ENCODE assay signal across 8 mouse cellular contexts in the genomic region with DNA sequence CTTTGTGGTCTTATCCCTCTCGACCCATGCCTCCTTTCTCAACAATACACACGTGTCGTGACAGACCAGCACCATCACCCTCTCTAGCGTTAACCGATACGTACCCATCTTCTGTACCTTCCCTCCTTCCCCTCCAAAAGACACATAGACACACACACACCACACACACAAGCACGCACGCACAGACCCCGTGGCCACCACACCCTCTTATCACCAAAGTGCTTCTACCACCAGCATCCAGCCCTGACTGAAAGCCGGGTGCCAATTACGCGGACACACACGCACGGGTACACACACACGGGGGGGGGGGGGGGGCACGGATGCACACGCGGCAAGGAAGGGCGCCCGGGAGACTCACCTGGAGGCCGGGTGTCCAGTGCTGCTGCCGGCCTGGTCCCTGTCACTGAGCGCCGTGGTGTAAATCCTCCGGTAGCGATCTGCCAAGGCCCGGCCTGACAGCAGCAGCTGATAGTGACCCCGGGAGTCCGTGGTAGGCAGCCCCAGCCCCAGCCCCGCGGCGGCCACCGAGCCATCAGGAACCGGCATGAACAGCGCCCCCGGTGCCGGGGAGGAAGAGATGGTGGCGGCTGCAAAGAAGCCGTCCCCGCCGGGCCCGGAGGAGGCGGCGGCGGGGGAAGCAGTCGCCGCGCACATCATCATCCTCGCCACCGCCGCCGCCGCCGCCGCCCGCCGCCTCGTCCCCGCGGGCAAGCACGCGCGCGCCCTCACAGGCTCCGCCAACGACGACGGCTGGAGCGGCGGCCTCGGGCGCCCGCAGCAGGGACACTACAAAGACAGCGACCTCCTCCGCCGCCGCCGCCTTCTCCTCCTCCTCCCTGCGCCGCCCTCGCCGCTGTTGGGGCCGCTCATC. TPM values are rescaled to one million over a fixed set of nuclear protein-coding genes. Genes with fewer than 3 reads are reported as not detected.
DNase-seq lines count a peak whose midpoint lies in the region; ATAC-seq and TF ChIP-seq lines count a peak whose summit lies in the region.

No protein-coding gene starts in this region.

- H3K4me3 ChIP-seq in limb, embryonic 15.5 days = peak overlapping the region; percentile 79
- H3K4me3 ChIP-seq in midbrain, embryonic 16.5 days (ENCODE audit: low read depth, low read length) = peak overlapping the region; percentile 86
- H3K4me3 ChIP-seq in stomach, postnatal 0 days (ENCODE audit: low read depth, low read length) = peak overlapping the region; percentile 78

- H3K36me3 ChIP-seq in limb, embryonic 15.5 days = no peaks in the 10 kb centered on the region
- no peaks in the 10 kb centered on the region for H3K36me3 ChIP-seq in midbrain, embryonic 16.5 days (ENCODE audit: control insufficient read depth, insufficient read depth, low read length)
- no peaks in the 10 kb centered on the region for H3K36me3 ChIP-seq in stomach, postnatal 0 days (ENCODE audit: control insufficient read depth, insufficient read depth, low read length)

- H3K4me2 ChIP-seq in limb, embryonic 15.5 days = peak overlapping the region; percentile 72
- H3K4me2 ChIP-seq in midbrain, embryonic 16.5 days (ENCODE audit: low read length) = peak overlapping the region; percentile 81
- H3K4me2 ChIP-seq in stomach, postnatal 0 days (replicated peaks; ENCODE audit: low read depth) = peak overlapping the region; percentile 85

- H3K27ac ChIP-seq in limb, embryonic 15.5 days = peak overlapping the region; percentile 87
- peak overlapping the region; percentile 98 for H3K27ac ChIP-seq in midbrain, embryonic 16.5 days (ENCODE audit: low read length)
- H3K27ac ChIP-seq in stomach, postnatal 0 days (replicated peaks) = peak overlapping the region; percentile 92

- peak; percentile 54 for TF ChIP-seq CTCF in stomach, postnatal 0 days (IDR thresholded peaks at IDR 0.05; ENCODE audit: low read depth)

- 1% methylated on average over 45 of the region's 83 CpGs for WGBS in limb, embryonic 15.5 days
- WGBS in midbrain, embryonic 16.5 days = 0% methylated on average over 63 of the region's 83 CpGs
- WGBS in stomach, postnatal 0 days = 0% methylated on average over 41 of the region's 83 CpGs

- peaks cover 17% of the 10 kb centered on the region for H3K4me1 ChIP-seq in limb, embryonic 15.5 days
- peaks cover 43% of the 10 kb centered on the region for H3K4me1 ChIP-seq in midbrain, embryonic 16.5 days (ENCODE audit: control insufficient read depth, insufficient read depth, low read length)
- H3K4me1 ChIP-seq in stomach, postnatal 0 days (replicated peaks; ENCODE audit: control insufficient read depth, insufficient read depth) = no peaks in the 10 kb centered on the region

- peak overlapping the region; percentile 67 for H3K9ac ChIP-seq in limb, embryonic 15.5 days
- H3K9ac ChIP-seq in midbrain, embryonic 16.5 days (ENCODE audit: low read depth, low read length) = peak overlapping the region; percentile 93
- H3K9ac ChIP-seq in stomach, postnatal 0 days (ENCODE audit: low read length) = peak overlapping the region; percentile 77

- no peaks in the 10 kb centered on the region for H3K9me3 ChIP-seq in limb, embryonic 15.5 days
- H3K9me3 ChIP-seq in midbrain, embryonic 16.5 days (replicated peaks; ENCODE audit: control insufficient read depth, low read length, poor library complexity, severe bottlenecking) = no peaks in the 10 kb centered on the region
- H3K9me3 ChIP-seq in stomach, postnatal 0 days (ENCODE audit: control insufficient read depth, low read length) = no peaks in the 10 kb centered on the region

- peak; percentile 6 to 49 for DNase-seq in urinary bladder, adult 18-20 months (ENCODE audit: low spot score in 2 of 2)
- DNase-seq in urinary bladder, postnatal 14 days (ENCODE audit: low spot score) = no peak
- peak; percentile 85 to 87 for DNase-seq in cerebellum, postnatal 10 days
- DNase-seq in gastrocnemius, postnatal 10 days = peak; percentile 70
- peak; percentile 45 to 57 for DNase-seq in kidney, adult 8-10 months
- peak; percentile 42 for DNase-seq in stomach, postnatal 0 days (ENCODE audit: low spot score)

- no peak for TF ChIP-seq EP300 in stomach, postnatal 0 days (optimal IDR thresholded peaks at IDR 0.05)

- peak; percentile 45; the same call in 1 of the 2 replicates for ATAC-seq in limb, embryonic 15.5 days (ENCODE audit: insufficient number of reproducible peaks, low FRiP score, low TSS enrichment, low read depth)
- ATAC-seq in midbrain, embryonic 16.5 days = peak; percentile 58
- peak; percentile 46 for ATAC-seq in stomach, postnatal 0 days (ENCODE audit: low FRiP score, low TSS enrichment)

- H3K27me3 ChIP-seq in limb, embryonic 15.5 days = no peaks in the 10 kb centered on the region
- no peaks in the 10 kb centered on the region for H3K27me3 ChIP-seq in midbrain, embryonic 16.5 days (ENCODE audit: control insufficient read depth, insufficient read depth, low read depth, low read length)
- H3K27me3 ChIP-seq in stomach, postnatal 0 days (ENCODE audit: control insufficient read depth, insufficient read depth, low read length) = no peaks in the 10 kb centered on the region

RNA-seq across cellular contexts. Expression of a gene that starts 0.5 kb away (rescaled TPM):
- 10 to 100 TPM; 27.3 to 31.8 TPM for total RNA-seq in gastrocnemius, postnatal 10 days (2021)
- polyA plus RNA-seq in limb, embryonic 15.5 days (2015; fragmentation: Nextera tagmentation; extraction: Ambion mirVana) = 21.5 and 23.6 TPM in 2 replicates
- 58.1 and 64.8 TPM in 2 replicates for polyA plus RNA-seq in midbrain, embryonic 16.5 days (2015; fragmentation: Nextera tagmentation; extraction: Ambion mirVana)
- 21.2 and 21.3 TPM in 2 replicates for polyA plus RNA-seq in stomach, postnatal 0 days (2015; fragmentation: Nextera tagmentation; extraction: Ambion mirVana)
